Mouse (Mus musculus): ENCODE results near the gene Gpr171.
"Not testable (repeated sequence)": the region's sequence is repeated elsewhere in the genome, so short reads cannot be mapped to it uniquely, and the experiment has no call there.

Gpr171 gene

GRCm38 (mm10) chr3:59113973-59114517 lies 12.4 kb upstream of the Gpr171 start:
- DNase-seq (ENCODE audit: low spot score) = no peak

GRCm38 (mm10) chr3:59113291-59113690 lies 11.7 kb upstream of the Gpr171 start:
- not testable (repeated sequence) for DNase-seq (ENCODE audit: low spot score)

GRCm38 (mm10) chr3:59111944-59112343 lies 10.3 kb upstream of the Gpr171 start:
- DNase-seq (ENCODE audit: low spot score) = no peak

GRCm38 (mm10) chr3:59109834-59110233 lies 8.2 kb upstream of the Gpr171 start:
- not testable (repeated sequence) for DNase-seq (ENCODE audit: low spot score)

GRCm38 (mm10) chr3:59107439-59107838 lies 5.8 kb upstream of the Gpr171 start:
- DNase-seq (ENCODE audit: low spot score) = no peak

GRCm38 (mm10) chr3:59104462-59104861 lies 2.8 kb upstream of the Gpr171 start:
- no peak for DNase-seq (ENCODE audit: low spot score)

GRCm38 (mm10) chr3:59102146-59102545 lies 525 bp upstream of the Gpr171 start:
- no peak for DNase-seq (ENCODE audit: low spot score)

- DNase-seq (ENCODE audit: low spot score) = no peak
Measured at GRCm38 (mm10) chr3:59098540-59098939, 3.1 kb downstream of the Gpr171 start.

GRCm38 (mm10) chr3:59097421-59097820 lies 4.2 kb downstream of the Gpr171 start:
- DNase-seq (ENCODE audit: low spot score) = no peak

- no peak for DNase-seq (ENCODE audit: low spot score)
Measured at GRCm38 (mm10) chr3:59092702-59093101, 8.9 kb downstream of the Gpr171 start.

- peak; percentile 22 for DNase-seq (ENCODE audit: low spot score)
Measured at GRCm38 (mm10) chr3:59080919-59081318, 20.7 kb downstream of the Gpr171 start.

GRCm38 (mm10) chr3:59080293-59080916 lies 21.2 kb downstream of the Gpr171 start:
- peak; percentile 17 for DNase-seq (ENCODE audit: low spot score)

GRCm38 (mm10) chr3:59079327-59079726 lies 22.3 kb downstream of the Gpr171 start:
- peak; percentile 87 for DNase-seq (ENCODE audit: low spot score)

GRCm38 (mm10) chr3:59078585-59078984 lies 23.0 kb downstream of the Gpr171 start:
- DNase-seq (ENCODE audit: low spot score) = no peak

GRCm38 (mm10) chr3:59077278-59077677 lies 24.3 kb downstream of the Gpr171 start:
- peak; percentile 21 for DNase-seq (ENCODE audit: low spot score)

GRCm38 (mm10) chr3:59069071-59069470 lies 32.5 kb downstream of the Gpr171 start:
- not testable (repeated sequence) for DNase-seq (ENCODE audit: low spot score)

- DNase-seq (ENCODE audit: low spot score) = no peak
Measured at GRCm38 (mm10) chr3:59066558-59067294, 34.9 kb downstream of the Gpr171 start.

GRCm38 (mm10) chr3:59065937-59066336 lies 35.7 kb downstream of the Gpr171 start:
- no peak for DNase-seq (ENCODE audit: low spot score)

GRCm38 (mm10) chr3:59063431-59063830 lies 38.2 kb downstream of the Gpr171 start:
- no peak for DNase-seq (ENCODE audit: low spot score)

- DNase-seq (ENCODE audit: low spot score) = no peak
Measured at GRCm38 (mm10) chr3:59062141-59062540, 39.5 kb downstream of the Gpr171 start.

GRCm38 (mm10) chr3:59060131-59060530 lies 41.5 kb downstream of the Gpr171 start:
- no peak for DNase-seq (ENCODE audit: low spot score)

- peak; percentile 94 for DNase-seq (ENCODE audit: low spot score)
Measured at GRCm38 (mm10) chr3:59059022-59059541, 42.5 kb downstream of the Gpr171 start.

All from embryo, embryonic 10.5 days (tissue).